Mouse (Mus musculus): ENCODE data around the gene Scg5.
A peak's percentile ranks its signal among the peaks of the same experiment; 100 is the strongest.

Gene Scg5

DNA sequence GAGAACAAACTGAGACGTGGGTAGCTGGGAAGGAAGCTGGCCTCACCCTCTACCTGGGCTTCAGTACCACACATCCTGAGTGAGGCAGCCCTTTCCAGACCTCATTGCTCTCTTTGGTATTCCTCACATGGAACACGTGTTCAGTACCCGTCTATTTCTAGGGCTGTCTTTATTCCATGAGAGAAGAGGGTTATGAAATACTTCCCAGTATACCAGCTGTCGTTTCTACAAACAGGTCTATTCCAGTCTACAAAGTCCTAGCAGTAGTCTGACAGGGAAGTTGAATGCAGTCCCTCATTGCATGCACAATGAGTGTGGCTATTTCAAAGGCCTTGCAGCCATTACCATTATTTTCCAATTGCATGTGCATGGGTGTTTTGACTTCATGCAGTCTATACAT lies 23.2 kb downstream of the Scg5 start:
- DNase-seq, result no peak

DNA sequence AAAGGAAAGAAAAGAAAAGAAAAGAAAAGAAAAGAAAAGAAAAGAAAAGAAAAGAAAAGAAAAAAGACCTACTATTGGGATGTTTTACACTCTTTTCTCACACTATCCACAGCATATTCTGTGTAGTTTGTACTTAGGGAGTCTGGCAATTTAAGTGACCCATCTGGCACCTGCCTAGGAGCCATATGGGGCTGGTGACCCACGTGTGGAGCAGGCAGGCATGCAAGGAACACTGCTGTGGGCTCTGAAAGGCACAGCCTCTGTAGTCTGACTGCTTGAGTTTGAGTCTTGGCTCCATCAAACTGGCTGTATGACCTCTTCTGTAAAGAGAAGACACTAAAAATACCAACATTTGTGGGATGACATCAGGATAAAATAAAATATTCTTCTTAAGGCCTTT lies 25.2 kb downstream of the Scg5 start:
- peak in 1 of 2 experiments; percentile 60 for DNase-seq

DNA sequence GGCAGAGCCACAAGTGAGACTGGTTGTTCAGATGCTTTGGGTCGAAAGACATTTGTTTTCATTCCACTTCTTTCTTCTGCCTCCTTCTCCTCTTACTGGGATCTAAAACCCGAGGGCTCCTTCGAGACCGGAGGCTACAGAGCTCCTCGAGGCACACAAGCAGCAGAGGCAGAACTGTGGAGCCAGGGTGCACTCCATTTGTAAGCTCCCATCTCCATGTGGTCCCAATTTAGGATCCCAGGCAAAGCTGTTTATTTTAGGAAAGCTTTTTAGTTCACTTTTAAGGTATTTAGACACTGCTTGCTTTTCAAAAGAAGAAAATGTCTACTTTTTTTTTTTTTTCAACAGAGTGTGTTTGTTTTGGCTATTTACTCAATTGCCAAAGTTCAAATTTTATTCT lies 28.1 kb downstream of the Scg5 start:
- no peak for DNase-seq

DNA sequence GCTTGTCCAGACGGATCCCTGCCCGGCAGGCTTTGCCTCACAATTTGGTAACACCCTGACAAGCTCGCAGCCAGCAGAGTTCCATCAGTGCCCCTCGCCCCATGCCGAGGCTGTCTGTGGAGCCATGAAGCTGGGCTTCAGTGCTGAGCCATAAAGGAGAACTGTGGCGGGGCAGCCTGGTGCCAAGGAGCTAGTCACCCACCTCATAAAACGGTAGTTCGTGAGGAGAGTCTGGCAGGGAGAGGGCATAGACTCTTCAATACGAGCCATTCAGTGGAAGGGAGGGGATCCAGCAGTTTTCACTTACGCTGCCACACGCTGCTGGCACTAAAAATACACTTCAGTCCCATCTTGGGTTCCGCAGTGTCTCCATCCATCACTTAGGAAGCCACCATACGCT lies 30.3 kb downstream of the Scg5 start:
- peak; percentile 29 to 38 for DNase-seq

DNA sequence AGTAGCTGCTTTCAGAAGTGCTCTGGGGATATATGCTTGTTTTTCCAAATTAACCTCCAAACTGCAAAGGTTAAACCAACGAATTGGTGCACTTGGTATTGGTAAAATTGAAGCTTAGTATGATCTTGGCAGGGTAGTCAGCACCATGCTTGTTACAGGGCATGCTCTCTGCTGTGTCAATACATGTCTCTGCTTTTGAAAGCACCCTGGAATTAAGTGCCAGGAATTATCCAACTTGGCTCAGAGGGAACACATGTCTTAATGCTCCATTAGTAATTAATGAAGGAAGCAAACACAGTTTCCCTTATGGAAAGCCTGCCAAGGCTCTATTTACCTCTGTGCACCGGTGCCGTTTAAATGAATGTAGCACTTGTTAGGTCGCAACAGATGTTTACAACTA lies 33.7 kb downstream of the Scg5 start:
- no peak for DNase-seq

DNA sequence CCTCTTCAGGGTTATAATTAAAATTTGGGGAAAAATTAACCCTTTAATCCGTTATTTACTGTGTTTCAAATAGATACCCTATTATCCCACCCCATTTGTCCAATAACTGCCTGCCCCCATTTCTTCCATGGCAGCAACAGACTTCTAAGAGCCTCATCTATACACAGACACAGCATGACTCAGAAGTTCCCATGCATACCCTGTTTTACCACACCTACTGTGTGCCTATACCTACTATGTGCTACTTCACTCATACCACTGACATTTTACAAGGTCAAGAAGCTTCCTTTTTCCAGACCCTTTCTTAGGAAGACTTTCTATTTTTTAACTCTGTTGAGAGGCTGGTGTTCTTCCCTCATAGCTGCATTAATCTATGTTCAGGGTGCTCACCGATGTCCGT lies 35.4 kb downstream of the Scg5 start:
- no peak for DNase-seq

DNA sequence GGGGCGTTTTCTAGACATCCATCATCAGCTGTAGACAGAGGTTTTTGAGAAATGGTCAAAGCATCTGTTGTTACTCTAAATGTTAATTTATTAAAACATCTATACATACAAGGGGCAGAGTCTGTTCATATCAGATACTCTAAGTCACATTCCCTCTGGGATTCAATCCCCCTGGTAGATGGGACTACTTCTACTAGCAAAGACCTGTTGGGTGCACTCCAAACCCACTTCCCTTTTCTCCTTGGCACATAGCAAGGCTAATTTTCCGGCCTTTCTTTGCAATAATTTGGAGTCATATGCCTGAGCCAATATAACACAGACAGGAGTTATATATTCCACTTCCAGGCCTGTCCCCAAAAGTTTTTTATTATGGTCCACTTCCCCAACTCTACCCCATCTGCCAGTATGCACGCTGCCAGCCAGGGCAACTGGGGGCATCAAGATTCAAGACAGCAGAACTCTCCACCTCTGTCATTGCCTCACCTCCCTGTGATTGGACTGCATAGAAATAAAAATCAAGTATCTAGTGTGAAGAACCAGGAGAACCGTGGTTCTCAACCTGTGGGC lies 40.0 kb downstream of the Scg5 start:
- DNase-seq, result no peak

DNA sequence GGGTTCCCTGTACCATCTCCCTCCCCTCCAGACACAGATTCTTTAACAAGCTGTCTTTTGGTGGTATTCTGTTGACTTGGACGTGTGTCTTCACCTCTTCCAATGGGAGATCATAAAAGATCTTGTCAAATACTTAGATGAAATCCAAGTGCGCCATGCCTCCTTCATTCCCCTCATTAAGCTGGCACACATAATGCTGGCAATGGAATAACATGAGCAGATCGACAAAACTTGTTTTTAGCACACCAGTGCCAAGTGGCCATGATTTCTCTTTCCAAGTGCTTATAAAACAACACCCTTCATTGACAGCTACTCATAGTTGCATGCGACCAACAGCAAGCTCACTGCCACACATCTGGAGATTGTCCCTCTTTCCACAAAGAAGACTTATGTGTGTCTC lies 41.0 kb downstream of the Scg5 start:
- peak; percentile 61 to 69 for DNase-seq

DNA sequence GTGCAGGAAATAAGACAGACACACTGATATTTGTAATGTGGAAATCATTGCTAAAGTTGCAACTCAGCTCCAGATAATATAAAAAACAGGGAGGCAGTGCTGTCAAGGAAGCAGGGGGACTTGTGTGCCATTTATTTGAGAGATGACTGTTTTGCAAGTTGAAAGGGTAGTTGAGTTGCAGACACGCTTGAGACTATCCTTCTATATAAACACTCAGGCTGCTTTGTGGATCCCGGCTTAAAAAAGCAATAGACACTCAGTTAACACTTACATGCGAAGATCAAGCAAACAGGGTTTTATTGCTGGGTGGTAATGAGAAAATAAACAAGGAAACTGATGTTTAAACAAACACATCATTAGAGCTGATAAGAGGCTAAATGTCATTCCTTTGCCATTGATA lies 44.1 kb downstream of the Scg5 start:
- no peak for DNase-seq

DNA sequence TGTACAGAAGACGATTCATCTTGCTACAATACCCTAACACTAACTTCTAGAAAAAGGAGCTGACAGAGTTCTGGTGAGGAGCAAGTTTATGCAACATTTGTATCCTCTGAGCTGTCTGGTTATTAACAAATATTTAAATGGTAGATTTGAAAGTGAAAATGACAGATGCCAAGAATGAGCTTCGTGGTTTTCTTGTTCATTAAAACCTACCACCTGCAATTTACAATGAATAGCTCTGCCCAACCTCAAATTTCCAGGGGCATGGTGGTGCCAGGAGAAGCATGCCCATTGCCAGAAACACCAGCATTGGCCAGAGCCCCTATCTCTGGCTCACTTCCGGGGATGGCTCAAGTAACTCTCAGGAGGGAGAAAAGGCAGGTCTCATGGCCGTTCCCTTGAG lies 47.4 kb downstream of the Scg5 start:
- no peak for DNase-seq

DNA sequence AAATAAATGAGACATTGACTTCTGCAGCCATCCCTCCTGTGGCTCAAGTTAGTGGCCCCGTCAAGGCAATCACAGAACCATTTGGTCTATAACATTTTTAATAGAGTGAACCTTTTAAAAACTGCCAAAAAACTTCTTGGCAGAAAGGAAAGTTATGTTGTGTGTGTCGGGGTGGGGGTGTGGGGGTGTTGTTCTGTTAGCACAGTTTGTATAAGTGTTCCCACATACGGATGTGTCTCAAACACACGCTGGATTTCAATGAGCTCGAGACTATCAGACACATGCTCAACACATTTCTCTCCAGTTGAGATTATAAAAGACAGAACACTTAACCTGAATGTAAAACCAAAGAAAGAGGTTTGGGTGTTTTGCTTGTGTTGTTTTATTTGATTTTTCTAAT lies 47.8 kb downstream of the Scg5 start:
- DNase-seq, result no peak

DNA sequence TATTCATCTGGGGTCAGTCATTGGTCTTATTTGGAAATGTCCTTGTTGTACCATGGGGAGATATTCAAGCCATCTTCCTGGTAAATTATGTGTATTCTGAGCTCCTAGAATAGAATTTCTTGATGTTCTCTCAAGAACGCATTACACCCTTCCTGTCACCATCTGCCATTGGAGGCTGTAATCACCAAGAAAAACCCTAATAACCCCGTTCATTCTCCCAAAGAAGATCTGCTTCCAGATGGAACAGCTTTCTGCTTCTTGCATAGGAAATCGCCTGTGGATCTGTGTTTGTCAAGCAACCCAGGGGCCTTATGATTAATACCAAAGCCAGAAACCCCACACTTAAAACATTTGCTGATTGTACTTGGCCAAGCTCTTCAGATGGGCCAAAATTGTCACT lies 49.6 kb downstream of the Scg5 start:
- no peak for DNase-seq

DNA sequence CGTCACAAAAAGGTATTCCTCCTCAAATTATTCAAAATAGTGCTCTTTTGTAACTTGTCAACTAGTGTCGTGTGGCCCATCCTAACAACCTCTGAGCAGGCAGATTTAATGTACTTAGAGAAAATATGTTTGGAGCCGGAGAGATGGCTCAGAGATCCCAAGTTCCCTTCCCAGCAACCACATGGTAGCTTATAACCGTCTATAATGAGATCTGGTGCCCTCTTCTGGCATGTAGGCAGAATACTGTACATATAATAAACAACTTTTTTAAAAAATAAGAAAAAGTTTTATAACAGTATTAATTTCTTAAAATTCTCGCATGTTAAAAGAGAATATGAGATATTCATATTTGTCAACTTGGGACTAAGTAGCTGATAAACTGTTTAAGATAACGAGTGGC lies 50.9 kb downstream of the Scg5 start:
- no peak for DNase-seq

DNA sequence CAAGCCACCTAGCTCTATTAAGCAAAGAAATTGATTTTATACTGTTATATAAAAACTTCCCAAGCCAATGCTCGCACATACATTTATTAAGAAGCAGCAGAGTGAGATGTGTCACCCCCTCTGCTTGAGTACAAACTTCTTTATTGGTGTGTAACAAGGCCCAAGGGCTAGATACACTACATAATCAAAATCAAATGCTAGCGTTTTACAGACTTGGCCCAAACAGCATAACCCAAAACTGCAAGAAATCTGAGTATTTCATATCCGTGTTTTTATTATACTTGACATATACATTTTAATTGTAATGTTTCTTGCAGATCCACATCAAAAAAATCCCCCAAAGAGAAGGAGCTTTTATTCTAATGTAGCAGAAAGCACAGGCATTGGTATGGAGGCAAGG lies 52.6 kb downstream of the Scg5 start:
- DNase-seq, result no peak

DNA sequence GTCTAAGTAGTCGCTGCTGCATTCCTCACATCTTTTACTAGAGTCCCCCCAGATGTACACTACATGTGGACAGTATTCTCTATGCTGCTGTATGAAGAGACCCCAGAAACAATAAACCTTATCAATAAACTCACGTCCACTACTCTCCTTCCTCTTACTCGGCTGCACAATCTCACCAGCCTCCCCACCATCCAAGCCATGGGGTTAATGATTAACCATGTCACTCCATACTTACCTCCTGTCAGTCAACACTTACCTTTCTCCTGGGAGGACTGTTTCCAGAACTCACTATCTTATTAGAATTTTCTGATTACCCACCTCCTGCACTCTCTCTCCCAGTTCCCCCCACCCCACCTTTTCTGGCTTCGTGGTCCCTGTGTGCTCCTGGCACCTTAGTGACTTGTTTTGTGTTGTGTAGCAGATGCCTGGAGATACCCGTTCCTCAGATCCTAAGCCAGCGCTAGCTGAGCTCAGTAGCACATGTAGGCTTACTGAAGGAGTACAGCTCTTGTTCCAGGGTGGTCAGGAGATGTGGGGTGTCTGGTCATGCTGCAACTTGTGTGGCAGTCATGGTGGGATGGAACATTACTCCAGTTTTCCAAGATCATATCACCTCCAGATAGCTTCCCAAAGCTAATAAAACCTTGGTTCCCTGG lies 54.6 kb downstream of the Scg5 start:
- no peak for DNase-seq

DNA sequence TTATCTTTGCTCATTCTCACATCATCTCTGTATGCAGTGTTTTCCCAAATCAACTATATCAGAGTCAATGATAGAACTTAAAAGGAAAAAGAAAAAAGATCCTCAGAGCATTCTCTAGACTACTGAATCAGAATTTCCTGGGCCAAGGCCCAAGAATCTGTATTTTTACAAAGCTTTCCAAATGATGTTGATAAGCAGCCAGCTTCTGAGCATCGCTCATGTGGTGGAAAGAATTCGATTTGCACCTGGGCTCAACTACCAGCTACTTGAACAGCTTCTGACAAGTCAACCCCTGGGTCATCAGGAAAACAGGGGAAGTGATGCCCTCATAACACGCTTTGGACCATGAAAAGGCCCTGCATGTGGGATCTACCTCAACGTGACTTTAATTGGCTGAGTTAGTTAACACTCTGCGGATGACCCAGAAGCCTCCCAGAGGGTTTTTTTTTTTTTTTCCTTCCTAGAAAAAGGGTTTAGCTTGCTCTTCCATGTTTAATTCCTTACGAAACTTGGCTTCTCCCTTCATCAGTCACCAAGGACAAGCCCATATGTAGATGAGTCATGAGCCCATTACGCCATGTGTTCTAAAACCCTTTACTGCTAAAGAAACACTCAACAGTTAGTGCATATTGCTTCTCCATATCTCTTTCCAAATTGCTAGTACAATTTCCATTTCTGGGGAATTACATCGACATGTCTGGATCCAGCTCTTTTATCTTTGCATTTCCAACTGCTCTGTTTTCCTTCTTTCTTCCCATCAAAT lies 60.2 kb downstream of the Scg5 start:
- no peak for DNase-seq

DNA sequence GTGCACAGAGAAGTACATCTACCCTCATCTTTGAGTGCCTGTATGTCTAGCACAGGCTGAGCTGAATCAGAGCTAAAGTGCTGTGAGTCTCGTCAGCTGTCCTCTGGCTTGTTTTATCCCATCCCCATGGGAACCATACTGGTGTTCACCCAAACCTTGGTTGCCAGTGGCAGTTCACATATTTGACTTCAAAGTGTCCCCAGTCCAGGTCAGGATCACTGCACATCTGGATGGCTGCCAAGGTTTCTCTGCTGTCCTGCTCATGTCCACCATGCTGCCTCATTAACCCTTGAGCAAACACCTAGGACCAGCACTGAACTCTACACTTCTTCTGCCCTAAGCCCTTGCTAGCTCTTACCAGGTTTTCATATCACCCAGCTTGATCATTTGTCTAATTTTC lies 63.0 kb downstream of the Scg5 start:
- DNase-seq, result peak; percentile 20 to 29

DNA sequence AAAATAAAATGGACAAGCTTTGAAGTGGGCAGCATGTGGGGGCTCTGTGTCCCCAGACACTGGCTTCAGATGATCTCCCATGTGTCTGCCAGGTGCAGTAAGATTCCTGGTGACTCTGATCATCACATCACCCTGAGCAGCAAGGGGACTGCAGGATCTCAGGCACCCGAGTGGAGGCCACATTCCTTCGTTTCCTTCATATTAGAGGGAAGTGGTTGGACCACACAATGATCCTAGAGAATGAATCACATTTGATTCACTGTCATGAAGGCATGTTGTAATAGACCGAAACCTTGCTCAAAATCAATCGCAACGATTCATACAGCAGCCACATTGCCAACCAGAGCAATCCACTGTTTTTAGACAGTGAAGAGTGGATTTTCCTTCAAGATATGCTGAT lies 64.0 kb downstream of the Scg5 start:
- no peak for DNase-seq

DNA sequence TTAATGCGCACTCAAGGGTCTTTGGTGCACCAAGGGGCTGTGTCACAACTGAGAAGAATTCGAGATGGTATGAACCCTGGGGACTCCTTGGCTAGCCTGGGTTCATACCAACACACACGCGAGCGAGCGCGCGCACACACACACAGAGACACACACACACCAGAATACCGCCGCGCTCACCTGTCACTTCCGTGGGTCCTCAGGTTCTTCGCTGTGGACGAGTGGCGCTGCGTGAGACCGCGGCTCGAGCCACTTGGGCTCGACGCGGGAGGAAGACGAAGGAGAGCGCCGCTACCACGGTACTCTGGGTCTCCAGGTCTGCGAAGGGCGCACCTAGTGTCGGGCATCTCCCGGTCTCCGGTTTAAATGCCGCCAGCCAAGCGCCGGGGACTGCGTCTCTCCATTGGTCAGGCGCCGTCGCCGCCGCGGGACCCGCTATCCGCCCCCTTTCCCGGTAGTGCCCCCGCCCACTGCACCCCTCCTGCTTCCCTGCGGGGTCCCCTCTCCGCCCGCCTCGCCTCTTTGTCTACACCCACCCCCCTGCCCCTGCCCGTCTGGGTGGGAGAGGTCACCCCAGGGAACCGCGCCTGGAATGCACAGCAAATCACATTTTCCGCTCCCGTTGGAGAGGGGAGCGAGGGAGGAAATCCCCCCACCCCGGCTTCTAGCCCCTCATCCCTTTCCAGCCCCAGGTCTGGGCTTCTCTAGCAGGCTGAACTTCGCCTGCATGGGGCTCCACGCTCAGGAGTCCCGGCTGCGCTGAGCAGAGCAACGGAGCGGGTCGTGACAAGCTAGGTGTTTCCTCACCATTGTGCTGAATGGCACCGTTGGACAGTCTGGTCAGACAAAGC lies 70.4 kb downstream of the Scg5 start, which contains the start of gene Grem1:
TSS of gene Grem1 (minus strand) at position 336 of the 851 bp plus-strand sequence.
- peak; percentile 60 to 69 for DNase-seq

DNA sequence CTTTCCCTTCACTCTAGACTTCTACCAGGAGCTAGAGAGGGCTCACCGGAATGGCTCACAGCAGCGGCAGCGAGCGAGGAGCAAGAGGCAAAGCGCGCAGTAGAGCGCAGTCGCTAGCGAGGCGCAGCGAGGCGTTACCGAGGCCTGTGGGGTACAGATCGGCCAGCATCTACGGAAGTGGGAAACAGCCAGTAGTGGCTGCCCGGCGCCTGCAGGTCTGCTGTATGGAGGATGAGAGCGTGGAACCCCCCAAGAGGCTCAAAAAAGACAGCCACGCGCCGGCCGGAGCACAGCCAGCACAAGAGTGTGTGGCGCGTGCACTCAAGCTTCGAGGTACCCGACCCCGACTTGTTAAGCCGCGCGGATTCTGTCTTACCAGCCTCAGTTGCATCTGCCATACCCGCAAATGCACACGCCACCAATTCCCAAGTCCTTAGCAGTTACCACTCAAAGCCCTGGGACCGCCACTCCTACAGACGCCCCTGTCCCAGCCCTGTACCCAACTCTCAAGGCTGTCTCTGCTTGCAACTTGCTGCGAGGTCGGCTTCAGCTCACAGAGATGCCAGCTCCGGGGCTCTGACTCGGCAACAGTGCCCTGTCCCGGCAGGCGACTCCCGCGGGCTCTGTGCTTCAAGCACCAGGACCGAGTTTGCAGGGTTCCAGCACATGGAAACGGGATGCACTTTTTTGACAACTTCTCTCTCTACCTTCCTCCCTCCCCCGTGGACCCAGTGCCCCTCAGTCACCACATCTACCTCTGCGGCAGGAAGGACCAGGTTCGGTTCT lies 71.2 kb downstream of the Scg5 start:
- DNase-seq, result peak; percentile 59 to 61

DNA sequence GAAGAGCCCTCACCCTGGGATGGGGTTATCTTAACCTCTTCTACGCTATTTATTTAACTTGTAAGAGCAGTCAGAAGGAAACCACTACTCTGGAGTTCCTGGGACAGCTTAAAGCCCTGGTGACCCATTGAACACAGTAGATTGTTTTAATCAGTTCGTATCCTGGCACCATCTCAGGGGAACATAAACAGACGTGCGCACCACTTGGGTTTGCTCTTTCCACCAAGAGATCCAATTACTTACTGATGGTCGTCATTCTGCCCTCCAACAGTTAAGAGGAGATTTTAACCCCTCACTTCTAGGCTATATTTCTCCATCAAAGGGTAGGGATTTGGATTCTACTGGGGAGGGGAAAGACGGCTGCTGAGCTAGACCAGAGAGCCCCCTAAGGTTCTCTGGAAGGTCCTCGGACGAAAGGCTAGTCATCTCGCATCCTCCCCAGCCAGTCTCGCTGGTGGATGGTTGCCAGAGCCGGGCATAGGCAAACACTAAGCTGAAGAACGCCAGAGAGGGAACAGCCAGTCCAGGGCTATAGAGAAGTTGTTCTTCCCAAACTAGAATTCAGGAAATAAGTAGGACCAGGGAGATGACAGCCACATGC lies 71.9 kb downstream of the Scg5 start:
- peak; percentile 66 for DNase-seq

DNA sequence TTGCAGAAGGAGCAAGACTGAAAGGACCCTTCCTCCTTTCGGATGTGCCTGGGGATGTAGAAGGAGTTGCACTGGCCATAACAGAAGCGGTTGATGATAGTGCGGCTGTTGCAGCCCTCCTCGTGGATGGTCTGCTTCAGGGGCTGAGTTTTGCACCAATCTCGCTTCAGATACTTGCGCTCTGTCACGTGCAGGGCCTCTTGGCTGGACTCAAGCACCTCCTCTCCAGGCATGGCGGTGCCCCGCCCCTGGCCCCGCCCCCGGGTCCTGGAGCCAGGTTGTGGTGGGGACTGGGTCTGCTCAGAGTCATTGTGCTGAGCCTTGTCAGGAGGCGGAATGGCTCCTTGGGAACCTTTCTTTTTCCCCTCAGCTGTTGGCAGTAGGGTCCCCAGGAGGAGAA lies 79.2 kb downstream of the Scg5 start:
- no peak for DNase-seq

All from cerebellum, postnatal 10 days (tissue).